Mouse (Mus musculus): ENCODE results near the gene Nlgn2.

GRCm38 (mm10) chr11:69881787-69882670, 44.4 kb upstream of the Nlgn2 start:
- TF ChIP-seq CTCF (IDR thresholded peaks at IDR 0.05; ENCODE audit: borderline replicate concordance, control insufficient read depth, extremely low read depth, insufficient read depth, low read length, poor library complexity) (no peak), POLR2A (IDR thresholded peaks at IDR 0.05; ENCODE audit: control insufficient read depth, extremely low read depth, insufficient read depth, low read length, poor library complexity) (no peak)

Data from thymus, adult 2 months (tissue).